Mouse (Mus musculus) kidney, adult 8-10 months (tissue): ENCODE measurements around the gene C1qa.

Source experiments
- DNase-seq, 2 experiments: peaks; one replicate each; pipeline ENCODE4 v3.0.0; 2022

C1qa gene

DNA sequence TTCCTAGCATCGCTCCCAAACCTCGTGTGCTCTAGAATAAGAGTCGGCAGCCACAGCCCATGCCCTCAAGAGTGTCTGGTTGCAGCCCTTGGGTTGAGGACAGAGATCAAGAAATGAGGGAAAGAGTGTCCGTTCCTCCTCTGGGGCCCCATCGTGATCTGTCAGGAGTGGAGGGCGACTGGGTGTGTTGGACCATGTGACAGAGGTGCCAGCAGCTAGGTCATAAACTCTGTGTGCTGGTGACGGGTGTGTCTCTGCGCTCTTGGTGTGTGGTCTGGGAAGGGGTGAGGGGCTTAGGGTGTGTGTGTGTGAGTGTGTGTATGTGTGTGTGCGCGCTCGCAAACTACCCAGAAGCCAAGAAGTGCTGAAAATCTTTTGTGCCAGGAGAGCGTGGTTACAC is 45.6 kb downstream of the C1qa start:
- no peak for DNase-seq

DNA sequence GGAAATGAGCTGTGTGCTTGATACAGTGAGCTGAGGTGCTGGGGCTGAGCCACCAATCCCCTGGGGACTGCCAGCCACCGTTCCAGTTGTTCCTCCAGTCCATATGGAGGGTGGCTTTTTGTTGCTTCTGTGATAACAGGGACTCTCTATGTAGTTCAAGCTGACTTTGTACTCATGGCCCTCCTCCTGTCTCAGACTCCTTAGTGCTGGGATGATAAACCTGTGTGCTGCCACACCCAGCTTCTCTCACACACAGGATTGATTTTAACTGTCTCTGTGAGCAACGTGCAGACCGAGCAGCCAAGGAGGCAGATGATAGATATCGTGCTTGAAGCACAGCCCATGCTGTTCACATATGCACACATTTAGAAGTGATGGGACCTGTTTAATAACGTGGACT is 46.5 kb downstream of the C1qa start:
- DNase-seq = no peak

DNA sequence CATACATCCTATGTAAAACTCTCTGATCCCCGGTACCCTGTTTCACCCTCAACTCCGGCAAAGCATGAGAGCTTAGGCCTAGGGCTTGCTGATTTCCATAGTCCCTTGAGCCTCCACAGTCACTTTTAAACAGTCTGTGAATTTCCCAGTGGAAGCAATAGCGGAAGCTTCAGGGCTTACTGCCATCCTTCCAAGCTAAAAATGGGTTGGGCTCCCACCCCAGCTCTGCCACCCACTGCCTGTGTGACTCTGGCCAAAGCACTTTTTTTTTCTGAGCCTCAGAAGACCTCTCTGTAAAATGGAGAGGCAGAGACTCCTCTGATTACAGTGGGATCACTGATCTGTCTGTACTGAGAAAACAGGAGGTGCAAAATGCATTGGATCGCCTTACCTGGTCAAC is 50.0 kb downstream of the C1qa start:
- DNase-seq = no peak

DNA sequence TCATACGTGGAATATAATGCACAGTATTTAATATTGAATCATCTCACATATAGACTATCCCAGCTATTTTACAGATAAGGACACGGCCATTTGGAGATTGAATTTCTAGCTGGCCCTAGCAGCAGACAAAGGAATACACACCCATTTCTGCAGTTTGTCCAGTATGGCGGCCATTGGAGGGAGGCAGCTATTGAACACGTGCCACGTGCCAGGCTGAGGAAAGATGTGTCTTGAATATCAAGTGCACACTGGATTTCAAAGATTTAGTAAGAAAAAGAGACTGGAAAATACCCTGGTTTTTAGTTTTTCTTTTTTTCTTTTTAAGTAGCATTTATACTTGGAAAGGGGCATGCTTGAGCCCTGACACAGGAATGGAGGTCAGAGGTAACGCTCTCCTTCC is 51.4 kb downstream of the C1qa start:
- no peak for DNase-seq
